Mouse (Mus musculus): ENCODE data around the gene Fcgr1. TPM values are rescaled to one million over a fixed set of nuclear protein-coding genes. Genes with fewer than 3 reads are reported as not detected.
"Not testable (repeated sequence)": the region's sequence is repeated elsewhere in the genome, so short reads cannot be mapped to it uniquely, and the experiment has no call there.

Gene Fcgr1
- total RNA-seq, 2 experiments from 2014 or later = 0.94 to 1.1 TPM

DNA sequence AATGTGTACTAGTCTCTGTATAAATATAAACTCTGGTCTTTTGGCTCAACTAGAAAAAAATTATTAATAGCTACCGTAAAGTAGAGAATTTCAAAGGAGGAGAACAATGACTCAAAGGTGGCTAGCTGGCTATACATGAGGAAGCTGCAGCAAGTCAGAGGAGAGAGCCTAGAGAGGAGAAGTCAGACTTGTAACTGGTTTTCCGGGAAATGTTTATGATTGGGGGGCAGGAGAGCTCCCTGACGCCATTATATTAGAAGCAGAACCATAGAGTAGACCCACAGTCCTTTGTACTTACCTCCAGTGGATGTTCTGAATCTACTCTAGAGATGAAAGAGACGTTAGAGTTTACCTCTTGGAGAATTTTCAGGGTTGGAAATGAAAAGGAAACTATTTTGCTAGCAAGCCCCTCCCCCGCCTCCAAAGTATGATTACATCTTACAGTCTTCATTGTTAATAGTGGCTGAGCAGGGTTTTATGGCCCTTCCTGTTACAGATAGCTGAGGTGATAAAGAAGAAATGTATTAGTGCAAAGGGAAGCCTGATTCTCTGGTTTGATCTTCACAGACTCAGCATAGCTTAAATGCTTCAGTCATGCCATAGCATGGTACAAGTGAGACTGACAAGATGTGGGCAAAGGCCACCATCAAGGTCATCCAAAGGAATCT, 37.7 kb downstream of the Fcgr1 start:
- intact Hi-C loops (cut with DNase I) = no loop called here
- DNase-seq (ENCODE audit: low spot score) = no peak

DNA sequence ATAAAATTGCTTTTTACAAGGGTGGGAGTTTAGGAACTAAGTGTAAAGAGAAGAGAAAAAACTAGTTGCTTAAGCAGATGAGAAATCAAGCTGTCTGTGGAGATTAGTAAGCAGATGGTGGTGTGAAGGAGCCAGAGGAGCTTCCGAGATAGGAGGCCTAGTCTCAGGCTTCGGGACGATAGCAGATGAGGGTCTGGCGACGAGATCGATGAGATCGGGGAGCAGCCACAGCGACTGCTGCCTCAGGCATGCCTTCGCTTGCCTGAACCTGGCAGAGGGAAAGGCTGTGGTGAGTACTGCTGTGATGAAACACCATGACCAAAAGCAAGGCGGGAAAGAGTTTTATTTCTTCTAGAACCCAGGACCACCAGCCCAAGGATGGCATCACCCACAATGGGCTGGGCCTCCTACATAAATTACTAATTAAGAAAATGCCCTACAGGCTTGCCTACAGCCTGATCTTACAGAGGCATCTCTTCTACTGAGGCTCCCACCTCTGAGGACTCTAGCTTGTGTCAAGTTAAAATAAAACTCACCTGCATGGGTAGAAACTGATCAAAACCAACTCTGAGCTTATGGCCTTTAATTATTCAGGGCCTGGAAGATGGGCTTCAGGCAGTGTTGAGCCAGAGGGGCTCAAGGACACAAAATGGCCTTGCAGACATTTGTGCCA, 39.0 kb downstream of the Fcgr1 start:
- intact Hi-C loops (cut with DNase I) = no loop called here
- no peak for DNase-seq (ENCODE audit: low spot score)

DNA sequence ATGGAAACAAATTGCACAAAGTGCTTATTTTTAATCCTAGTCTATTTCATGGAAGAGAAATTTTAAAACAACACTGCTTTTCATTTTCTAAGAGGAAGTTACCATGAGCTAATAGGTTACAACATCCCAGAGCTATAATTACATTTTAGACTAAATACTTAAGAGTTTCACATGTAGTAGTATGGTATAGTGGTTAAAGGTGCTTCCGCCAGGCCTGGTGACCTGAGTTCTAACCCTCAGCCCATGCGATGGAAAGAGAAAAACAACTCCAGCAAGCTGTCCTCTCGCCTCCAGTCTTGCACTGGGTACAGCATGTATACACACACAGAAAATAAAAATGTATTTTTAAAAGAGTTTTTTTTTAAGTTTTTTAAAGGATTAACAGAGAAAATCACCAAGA, 42.0 kb downstream of the Fcgr1 start:
- no peak for DNase-seq (ENCODE audit: low spot score)
- intact Hi-C loops (cut with DNase I) = no loop called here

DNA sequence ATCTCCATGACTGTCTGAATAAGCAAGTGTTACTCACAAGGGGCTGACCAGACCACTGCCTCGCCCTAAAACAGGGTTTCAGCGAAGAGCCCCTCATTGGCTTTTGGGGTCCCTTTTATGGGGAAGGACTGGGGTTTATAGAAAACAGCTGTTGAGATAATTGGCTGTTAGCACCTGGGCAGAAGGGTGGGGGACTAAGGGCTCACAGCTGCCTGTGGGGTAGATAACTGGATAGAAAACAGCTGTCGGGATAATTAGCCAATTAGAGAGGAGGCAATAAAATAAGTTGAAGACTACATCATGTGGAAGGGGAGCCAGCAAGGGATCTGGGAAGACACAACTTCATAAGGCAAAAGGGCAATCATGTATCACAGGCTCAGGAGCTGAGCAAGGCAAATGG, 42.9 kb downstream of the Fcgr1 start:
- intact Hi-C loops (cut with DNase I) = no loop called here
- no peak for DNase-seq (ENCODE audit: low spot score)

DNA sequence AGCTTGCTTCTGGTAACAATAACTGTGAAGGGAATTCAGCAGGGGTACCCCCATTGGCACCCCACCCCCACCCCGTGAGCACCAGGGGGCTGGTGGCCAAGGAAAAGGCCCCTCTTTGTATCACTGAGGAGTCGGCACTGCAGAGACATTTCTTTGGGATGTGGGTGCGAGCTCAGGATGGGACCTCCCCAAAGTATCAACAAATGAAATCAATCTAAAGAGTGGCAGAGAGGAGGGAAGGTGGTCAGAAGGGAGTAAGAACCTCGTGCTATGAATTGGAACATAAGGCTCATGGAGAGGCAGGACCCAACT, 44.8 kb downstream of the Fcgr1 start:
- intact Hi-C loops (cut with DNase I) = no loop called here
- DNase-seq (ENCODE audit: low spot score) = no peak

DNA sequence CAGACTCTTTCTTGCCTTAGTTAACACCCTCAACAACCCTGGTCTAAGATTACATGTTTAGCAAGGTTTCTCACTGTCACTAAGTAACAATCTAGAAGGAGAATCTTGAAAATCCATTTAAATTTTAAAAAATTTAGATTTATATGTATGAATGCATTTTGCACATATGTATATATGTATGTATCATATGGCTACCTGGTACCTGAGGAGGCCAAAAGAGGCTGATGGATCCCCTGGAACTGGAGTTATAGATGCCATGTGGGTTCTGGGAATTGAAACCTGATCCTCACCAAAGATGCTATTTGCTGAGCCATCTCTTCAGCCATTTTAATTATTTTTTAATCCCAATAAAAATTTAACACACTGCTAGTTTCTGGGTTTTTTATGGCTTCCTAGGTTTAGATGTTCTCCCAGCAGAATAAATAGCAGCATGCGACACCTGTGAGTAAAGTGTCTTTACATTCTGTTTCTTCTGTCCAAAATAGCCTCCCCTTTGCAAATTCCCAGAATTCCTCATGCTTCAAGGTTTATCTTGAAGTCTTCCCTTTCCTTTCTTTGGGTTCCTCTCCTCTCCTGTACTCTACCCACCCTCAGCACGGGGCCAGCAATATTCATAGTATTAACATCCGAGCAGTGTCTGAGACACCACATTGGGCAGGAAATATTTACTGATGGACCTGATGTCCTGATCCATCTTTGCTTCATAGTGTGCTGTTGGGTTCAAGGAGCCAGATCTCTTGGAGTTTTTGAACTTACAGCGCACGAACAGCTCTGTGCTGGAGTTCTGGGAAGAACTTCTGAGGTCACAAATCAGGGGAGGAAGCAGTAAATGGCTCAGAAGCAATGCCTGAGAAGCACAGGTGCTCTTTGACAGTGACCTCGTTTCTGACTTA, 45.4 kb downstream of the Fcgr1 start:
- intact Hi-C loops (cut with DNase I) = loop anchor here (1.0 kb wide), 1 partner anchor 14 kb away; no protein-coding TSS in a partner anchor
- no peak for DNase-seq (ENCODE audit: low spot score)

DNA sequence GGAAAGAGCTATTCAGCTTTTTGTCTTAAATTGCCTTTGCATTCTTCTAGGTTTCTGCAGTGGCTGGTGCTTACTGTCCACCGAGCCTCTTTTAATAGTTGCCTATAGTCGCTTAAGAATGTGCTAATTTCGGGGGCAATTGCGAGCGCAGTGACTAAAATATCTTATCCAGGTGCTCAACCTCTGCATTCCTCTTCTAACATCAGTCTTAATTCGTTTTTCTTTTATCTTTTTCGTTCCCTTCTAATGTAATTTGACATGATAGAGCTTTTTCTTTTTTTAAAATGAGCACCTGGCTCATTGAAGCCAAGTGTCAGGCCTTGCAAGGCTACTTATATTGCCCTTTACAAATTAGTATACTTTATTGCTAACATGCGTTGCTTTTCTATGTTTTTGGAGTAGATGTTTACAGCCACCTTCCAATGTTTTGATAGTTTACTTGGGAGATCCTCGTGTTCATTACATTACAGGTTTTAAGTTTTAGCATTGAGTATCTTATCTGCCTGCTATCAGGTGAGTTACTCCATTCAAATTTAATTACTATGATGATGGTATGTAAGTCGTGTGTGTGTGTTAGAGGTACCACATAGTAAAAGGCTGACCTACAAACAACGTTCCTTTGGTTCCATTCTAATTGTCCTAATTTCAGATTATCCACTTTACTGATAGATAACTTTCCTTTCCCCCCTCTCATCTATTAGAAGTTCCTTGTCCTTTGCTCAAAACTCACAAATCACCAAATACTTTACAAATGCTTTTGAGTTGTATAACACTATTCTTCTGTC, 46.2 kb downstream of the Fcgr1 start:
- DNase-seq (ENCODE audit: low spot score) = no peak
- intact Hi-C loops (cut with DNase I) = loop anchor here (1.0 kb wide), 1 partner anchor 15 kb away; no protein-coding TSS in a partner anchor

DNA sequence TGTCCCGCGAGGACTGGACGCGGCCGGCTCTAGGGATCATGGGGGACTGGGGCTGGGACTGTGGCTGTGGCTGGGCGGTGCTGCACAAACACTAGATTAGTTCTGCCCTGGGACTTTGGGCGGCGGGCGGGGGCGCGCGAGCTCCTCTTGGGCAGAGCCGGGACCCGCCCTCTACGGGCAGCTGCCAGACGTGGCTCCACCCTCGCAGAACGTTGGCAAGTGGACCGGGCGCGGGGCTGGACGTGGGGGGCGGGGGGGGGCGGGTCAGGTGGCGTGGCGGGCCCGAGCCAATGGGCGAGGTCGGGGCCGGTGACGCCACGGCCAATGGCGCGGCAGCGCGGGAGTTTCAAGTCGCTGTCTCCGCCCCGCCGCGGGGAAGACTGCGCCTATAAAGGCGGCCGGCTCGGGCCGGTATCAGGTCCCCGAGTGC, 47.3 kb downstream of the Fcgr1 start, which contains the start of gene Hist2h3c1:
Gene Hist2h3c1, plus strand, starts transcription at position 259 of the 430 bp plus-strand sequence.
- intact Hi-C loops (cut with DNase I); DNase-seq (ENCODE audit: low spot score): not testable (repeated sequence)

DNA sequence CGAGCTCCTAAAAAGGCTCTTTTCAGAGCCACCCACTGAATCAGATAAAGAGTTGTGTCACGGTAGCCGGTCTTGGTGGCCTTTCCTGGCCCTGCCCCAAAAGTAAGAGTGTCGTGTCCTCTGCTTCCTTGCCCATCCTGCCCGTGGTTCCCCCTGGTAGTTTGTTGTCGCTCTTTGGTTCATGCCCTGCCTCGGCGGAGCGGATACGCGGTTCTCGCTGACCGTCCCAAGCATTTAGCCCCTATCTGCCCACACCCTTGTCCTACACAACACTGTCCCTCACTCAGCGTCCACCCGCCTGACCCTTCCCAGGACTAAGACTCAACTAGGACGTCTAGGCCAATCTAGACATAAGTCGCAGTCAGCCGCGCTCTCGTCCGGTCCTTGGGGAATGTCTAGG, 47.8 kb downstream of the Fcgr1 start:
- intact Hi-C loops (cut with DNase I); DNase-seq (ENCODE audit: low spot score): not testable (repeated sequence)

DNA sequence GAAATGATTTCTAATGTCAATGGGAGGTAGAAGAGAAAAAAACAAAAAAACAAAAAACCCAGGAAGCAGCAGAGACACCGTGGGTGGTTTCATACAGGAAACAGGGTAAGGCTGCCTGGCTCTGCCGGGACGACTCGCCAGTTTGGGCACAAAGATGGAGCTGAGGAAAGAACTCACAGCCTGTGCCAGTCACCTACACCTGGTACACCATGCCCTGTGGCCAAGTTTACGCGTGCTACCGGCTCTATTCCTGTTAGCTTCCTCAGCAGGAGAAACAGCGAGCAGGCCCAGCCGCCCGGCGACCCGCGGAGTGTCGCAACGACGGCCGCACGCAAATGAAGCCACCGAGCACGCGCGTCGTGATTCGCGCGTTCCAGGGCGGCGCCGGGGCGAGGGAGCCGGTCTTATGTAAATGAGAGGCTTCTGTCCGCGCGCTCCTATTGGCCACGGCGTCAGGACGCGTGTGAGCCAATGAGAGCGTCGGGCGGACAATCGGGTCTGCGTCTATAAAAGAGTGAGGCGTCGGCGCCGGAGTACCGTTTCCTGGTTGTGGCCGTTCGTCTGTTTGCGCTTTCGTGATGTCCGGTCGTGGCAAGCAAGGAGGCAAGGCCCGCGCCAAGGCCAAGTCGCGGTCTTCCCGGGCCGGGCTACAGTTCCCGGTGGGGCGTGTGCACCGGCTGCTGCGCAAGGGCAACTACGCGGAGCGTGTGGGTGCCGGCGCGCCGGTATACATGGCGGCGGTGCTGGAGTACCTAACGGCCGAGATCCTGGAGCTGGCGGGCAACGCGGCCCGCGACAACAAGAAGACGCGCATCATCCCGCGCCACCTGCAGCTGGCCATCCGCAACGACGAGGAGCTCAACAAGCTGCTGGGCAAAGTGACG, 48.5 kb downstream of the Fcgr1 start, which contains the start of gene Hist2h2aa1:
Gene Hist2h2aa1, plus strand, starts transcription at position 495 of the 884 bp plus-strand sequence.
- peak; percentile 85 for DNase-seq (ENCODE audit: low spot score)
- intact Hi-C loops (cut with DNase I) = not testable (repeated sequence)

DNA sequence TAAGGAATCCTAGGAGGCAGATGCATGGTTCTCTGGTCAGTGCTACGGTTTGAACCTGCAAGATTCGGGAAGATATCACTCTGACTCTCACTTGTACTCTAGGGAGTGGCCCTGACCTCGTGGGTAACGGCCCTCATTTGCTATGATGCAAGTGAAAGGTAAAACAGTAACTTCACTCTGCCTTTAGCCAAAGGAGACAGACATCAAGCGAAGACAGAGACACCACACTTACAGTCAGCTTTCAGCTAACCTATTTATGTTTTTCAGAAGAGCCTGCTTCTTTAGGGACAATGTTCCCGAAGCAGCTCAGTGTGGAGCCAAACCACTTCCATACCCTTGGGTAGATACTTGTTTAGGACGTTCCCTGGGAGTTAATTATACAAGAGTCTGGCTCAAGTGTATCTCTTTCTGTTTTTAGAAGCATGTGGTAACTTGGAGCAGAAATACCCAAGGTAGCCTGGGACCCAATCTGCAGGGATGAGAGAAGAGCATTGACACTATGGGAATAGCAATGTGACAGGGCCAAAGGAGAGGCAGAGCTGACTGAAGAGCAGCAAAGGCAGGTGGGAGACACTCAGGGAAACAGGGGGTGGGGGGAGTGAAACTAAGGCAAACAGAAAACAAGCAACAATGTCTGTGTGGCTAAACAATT, 49.7 kb downstream of the Fcgr1 start:
- no peak for DNase-seq (ENCODE audit: low spot score)
- intact Hi-C loops (cut with DNase I) = no loop called here

DNA sequence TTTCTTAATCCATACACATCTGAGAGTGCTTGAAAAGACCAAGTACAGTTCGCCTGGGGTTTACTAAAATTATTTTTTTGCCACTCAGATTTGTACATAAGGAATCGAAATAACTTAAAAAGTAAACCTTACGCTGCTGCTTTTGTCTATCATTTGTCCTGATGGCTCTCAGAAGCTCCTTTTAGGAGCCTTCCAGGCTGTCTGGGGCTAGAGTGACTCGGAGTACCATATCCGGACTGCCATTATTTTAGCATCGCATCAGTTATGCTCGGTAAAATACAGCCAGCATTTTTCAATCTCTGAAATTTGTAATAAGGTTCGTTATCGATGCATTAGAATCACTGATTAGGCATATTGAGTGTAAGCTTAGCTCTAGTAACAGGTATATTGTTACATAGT, 53.0 kb downstream of the Fcgr1 start:
- no peak for DNase-seq (ENCODE audit: low spot score)
- intact Hi-C loops (cut with DNase I) = loop anchor here (2.0 kb wide), 1 partner anchor 22 kb away; the partner anchor contains the start of gene Hist2h4

DNA sequence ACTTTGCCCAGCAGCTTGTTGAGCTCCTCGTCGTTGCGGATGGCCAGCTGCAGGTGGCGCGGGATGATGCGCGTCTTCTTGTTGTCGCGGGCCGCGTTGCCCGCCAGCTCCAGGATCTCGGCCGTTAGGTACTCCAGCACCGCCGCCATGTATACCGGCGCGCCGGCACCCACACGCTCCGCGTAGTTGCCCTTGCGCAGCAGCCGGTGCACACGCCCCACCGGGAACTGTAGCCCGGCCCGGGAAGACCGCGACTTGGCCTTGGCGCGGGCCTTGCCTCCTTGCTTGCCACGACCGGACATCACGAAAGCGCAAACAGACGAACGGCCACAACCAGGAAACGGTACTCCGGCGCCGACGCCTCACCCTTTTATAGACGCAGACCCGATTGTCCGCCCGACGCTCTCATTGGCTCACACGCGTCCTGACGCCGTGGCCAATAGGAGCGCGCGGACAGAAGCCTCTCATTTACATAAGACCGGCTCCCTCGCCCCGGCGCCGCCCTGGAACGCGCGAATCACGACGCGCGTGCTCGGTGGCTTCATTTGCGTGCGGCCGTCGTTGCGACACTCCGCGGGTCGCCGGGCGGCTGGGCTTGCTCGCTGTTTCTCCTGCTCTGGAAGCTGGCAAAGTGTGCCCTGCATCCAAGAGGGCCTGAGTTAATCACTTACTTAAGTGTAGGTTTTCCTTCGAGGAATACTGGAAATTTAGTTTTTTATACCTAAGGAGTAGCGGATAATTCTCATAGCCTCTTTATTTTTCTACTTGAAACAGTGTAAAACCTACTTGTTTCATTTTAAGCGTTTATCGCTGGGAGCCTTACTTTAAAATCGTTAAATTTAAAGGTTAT, 53.6 kb downstream of the Fcgr1 start, which contains the start of gene Hist2h2aa2:
Gene Hist2h2aa2, minus strand, starts transcription at position 328 of the 850 bp plus-strand sequence.
- DNase-seq (ENCODE audit: low spot score) = peak; percentile 94
- intact Hi-C loops (cut with DNase I) = loop anchor here (2.0 kb wide), 1 partner anchor 23 kb away; the partner anchor contains the start of gene Hist2h4

DNA sequence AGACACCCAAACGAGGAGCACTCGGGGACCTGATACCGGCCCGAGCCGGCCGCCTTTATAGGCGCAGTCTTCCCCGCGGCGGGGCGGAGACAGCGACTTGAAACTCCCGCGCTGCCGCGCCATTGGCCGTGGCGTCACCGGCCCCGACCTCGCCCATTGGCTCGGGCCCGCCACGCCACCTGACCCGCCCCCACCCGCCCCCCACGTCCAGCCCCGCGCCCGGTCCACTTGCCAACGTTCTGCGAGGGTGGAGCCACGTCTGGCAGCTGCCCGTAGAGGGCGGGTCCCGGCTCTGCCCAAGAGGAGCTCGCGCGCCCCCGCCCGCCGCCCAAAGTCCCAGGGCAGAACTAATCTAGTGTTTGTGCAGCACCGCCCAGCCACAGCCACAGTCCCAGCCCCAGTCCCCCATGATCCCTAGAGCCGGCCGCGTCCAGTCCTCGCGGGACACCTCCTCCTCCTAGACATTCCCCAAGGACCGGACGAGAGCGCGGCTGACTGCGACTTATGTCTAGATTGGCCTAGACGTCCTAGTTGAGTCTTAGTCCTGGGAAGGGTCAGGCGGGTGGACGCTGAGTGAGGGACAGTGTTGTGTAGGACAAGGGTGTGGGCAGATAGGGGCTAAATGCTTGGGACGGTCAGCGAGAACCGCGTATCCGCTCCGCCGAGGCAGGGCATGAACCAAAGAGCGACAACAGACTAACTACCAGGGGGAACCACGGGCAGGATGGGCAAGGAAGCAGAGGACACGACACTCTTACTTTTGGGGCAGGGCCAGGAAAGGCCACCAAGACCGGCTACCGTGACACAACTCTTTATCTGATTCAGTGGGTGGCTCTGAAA, 54.6 kb downstream of the Fcgr1 start, which contains the start of gene Hist2h3c2:
Gene Hist2h3c2, minus strand, starts transcription at position 174 of the 840 bp plus-strand sequence.
- DNase-seq (ENCODE audit: low spot score) = peak; percentile 33
- intact Hi-C loops (cut with DNase I) = not testable (repeated sequence)

DNA sequence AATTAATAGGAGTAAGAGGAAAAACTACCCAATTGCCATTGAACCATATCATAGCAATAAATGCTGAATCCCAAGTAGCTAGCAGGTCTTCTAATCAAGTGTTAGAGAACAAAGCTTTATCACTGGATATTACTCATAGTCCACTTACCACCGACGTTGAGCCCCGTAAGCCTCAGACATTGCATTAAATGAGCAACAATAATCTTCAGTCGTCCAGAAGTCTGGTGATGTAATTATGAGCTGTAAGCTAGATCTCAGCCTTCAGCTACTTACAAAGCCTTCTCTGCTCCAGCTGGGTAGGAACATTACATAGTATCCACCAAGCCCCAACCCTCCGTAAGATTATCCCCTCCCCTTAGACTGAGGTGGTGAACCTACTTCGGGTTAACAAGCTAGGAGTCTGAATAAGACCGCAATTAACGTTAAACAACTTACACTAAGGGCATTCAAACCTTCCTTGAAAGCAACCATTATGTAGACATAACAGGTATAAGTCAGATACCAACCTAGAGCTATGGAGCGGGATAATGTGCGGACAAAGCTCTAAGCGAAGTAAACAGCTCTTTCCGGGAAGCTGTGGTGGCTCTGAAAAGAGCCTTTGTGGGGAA, 55.8 kb downstream of the Fcgr1 start:
- intact Hi-C loops (cut with DNase I) = no loop called here
- DNase-seq (ENCODE audit: low spot score) = no peak
